Mouse (Mus musculus) layer of hippocampus, postnatal 14 days (tissue): Measurements from ENCODE around the gene Trnp1. TPM values are rescaled to one million over a fixed set of nuclear protein-coding genes. Genes with fewer than 3 reads are reported as not detected.

Source experiments
- DNase-seq, 2 experiments: peaks; one replicate each; pipeline ENCODE4 v3.0.0; 2021 to 2022; ENCODE audit warnings: low spot score in 2 of 2, mixed read lengths in 1 of 2
- total RNA-seq, 2 experiments: library from RNA; stranded (reverse); gene quantifications; 2 replicates each; pipeline ENCODE4 v1.2.3; 2021

Trnp1 gene
- total RNA-seq, 2 experiments from 2014 or later = 188 to 190 TPM

- no peak for DNase-seq
Measured at GRCm38 (mm10) chr4:133463184-133463583, 35.2 kb downstream of the Trnp1 start.

GRCm38 (mm10) chr4:133461362-133461761, 37.0 kb downstream of the Trnp1 start:
- no peak for DNase-seq

- no peak for DNase-seq
Measured at GRCm38 (mm10) chr4:133460796-133461325, 37.5 kb downstream of the Trnp1 start.

GRCm38 (mm10) chr4:133460006-133460405, 38.3 kb downstream of the Trnp1 start:
- DNase-seq = no peak

GRCm38 (mm10) chr4:133458044-133458443, 40.3 kb downstream of the Trnp1 start:
- DNase-seq = no peak

- no peak for DNase-seq
Measured at GRCm38 (mm10) chr4:133452433-133452832, 45.9 kb downstream of the Trnp1 start.

- DNase-seq = peak; percentile 86 to 87
Measured at GRCm38 (mm10) chr4:133451536-133451935, 46.8 kb downstream of the Trnp1 start.

GRCm38 (mm10) chr4:133449726-133450125, 48.6 kb downstream of the Trnp1 start:
- peak; percentile 40 to 42 for DNase-seq

- DNase-seq = no peak
Measured at GRCm38 (mm10) chr4:133448708-133449388, 49.5 kb downstream of the Trnp1 start.

- DNase-seq = no peak
Measured at GRCm38 (mm10) chr4:133447967-133448366, 50.4 kb downstream of the Trnp1 start.

GRCm38 (mm10) chr4:133447366-133447765, 51.0 kb downstream of the Trnp1 start:
- no peak for DNase-seq

- no peak for DNase-seq
Measured at GRCm38 (mm10) chr4:133445727-133446126, 52.6 kb downstream of the Trnp1 start.

GRCm38 (mm10) chr4:133443085-133443484, 55.3 kb downstream of the Trnp1 start:
- DNase-seq = no peak

- no peak for DNase-seq
Measured at GRCm38 (mm10) chr4:133442194-133442593, 56.2 kb downstream of the Trnp1 start.

Other genes starting within 250 kb of the Trnp1 start
- under 1 TPM; 0.19 to 0.44 TPM for gene Sytl1, start 235.4 kb downstream of the Trnp1 start, total RNA-seq
- 10 to 100 TPM; 78.2 to 78.4 TPM for gene Tmem222, start 220.8 kb downstream of the Trnp1 start, total RNA-seq
- 10 to 100 TPM; 67.8 to 68.9 TPM for gene Wdtc1, start 145.1 kb downstream of the Trnp1 start, total RNA-seq
- gene Slc9a1, start 128.8 kb downstream of the Trnp1 start, total RNA-seq = 10 to 100 TPM; 60.0 to 62.8 TPM
- under 1 TPM in 1 of 2 experiments, not detected in 1; 0.17 TPM for gene Tent5b, start 18.4 kb downstream of the Trnp1 start, total RNA-seq
- not detected for gene Kdf1, start 20.4 kb upstream of the Trnp1 start, total RNA-seq
- gene Nudc, start 47.4 kb upstream of the Trnp1 start, total RNA-seq = 100 to 1,000 TPM; 101 to 113 TPM
- not detected for gene Nr0b2, start 54.8 kb upstream of the Trnp1 start, total RNA-seq
- gene Gpatch3, start 76.2 kb upstream of the Trnp1 start, total RNA-seq = 1 to 10 TPM; 8.0 TPM
- gene Gpn2, start 85.8 kb upstream of the Trnp1 start, total RNA-seq = 10 to 100 TPM; 11.1 to 11.4 TPM
- gene Sfn, start 103.6 kb upstream of the Trnp1 start, total RNA-seq = 1 to 10 TPM; 1.2 to 1.5 TPM
- 10 to 100 TPM; 30.0 to 36.7 TPM for gene Zdhhc18, start 151.6 kb upstream of the Trnp1 start, total RNA-seq
- 1 to 10 TPM; 6.8 to 9.1 TPM for gene Pigv, start 174.1 kb upstream of the Trnp1 start, total RNA-seq